Mouse (Mus musculus) testis, adult 2 months (tissue): ENCODE measurements at regions not wholly inside any gene's neighbourhood (a gene's known extent, or its start where the extent isn't known, plus 50 kb on each side); places are given as distances from the start of the nearest gene placed in this dataset.

Experiments
- CTCF ChIP-seq: fragments of 200-500 bp; IDR thresholded peaks from 2 replicates; pipeline ENCODE4 v1.5.1; 2012; ENCODE audit warnings: low read depth, mild to moderate bottlenecking, inconsistent platforms, low read length, moderate library complexity; ENCODE audit not compliant: control insufficient read depth, insufficient read depth, insufficient replicate concordance
- POLR2A ChIP-seq: fragments of 200-500 bp; IDR thresholded peaks from 2 replicates; pipeline ENCODE4 v1.6.1; 2012; ENCODE audit warnings: low read depth, mild to moderate bottlenecking, inconsistent platforms, low read length, moderate library complexity; ENCODE audit not compliant: control insufficient read depth

DNA sequence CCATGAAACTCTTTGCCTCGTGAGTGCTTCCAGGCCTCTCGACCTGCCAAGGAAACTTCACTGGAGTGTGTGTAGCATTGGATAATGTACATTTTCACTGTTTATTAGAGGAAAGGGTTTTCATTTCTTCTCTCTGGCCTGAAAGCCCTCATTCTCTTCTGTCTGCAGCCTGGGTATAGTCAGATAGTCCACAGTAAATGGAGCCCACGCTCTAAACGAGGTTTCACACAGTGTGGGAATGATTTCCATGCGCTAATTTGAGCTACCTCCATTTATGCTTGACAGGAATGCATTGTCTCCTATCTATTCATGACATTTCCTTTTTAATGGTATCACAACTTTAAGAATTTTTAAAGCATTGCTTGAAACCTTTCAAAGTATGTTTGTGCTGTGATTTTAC, 180.8 kb upstream of the Pfkp start:
- TF ChIP-seq CTCF (no peak), POLR2A (no peak)
